Comparison of ENCODE assay signal across 9 mouse cellular contexts in genomic region chr6:50358104-50358679, GRCm38 (mm10).
DNase-seq lines count a peak whose midpoint lies in the region; ATAC-seq and TF ChIP-seq lines count a peak whose summit lies in the region.
"Had no signal": no experiment of that assay in that cellular context is flagged by ENCODE, and none has a peak within 500 bp of the region (broad histone marks: within the 10 kb centered on the region; RNA-seq: fewer than 3 reads in every experiment).

No protein-coding gene starts in this region.

- H3K27me3 ChIP-seq in lung, embryonic 15.5 days, result no peaks in the 10 kb centered on the region

- peak; percentile 75; the same call in 1 of the 2 replicates for ATAC-seq in lung, embryonic 15.5 days (ENCODE audit: borderline replicate concordance, extremely low read depth, low FRiP score, low TSS enrichment)
- ATAC-seq in activated CD4-positive, CD25-positive, alpha-beta regulatory T cell, adult 4 months, result no peak

- 30% methylated on average over 16 of the region's 16 CpGs for WGBS in lung, embryonic 15.5 days

- no peak overlapping the region for H3K9ac ChIP-seq in lung, embryonic 15.5 days

- H3K27ac ChIP-seq in lung, embryonic 15.5 days, result no peak overlapping the region
- peak overlapping the region; percentile 32 for H3K27ac ChIP-seq in gastrocnemius, adult 2 months

- H3K4me3 ChIP-seq in lung, embryonic 15.5 days, result no peak overlapping the region
- H3K4me3 ChIP-seq in gastrocnemius, adult 2 months, result peak overlapping the region; percentile 5
- H3K4me3 ChIP-seq: erythroblast, embryonic 14.5 days had no signal

- no peak for TF ChIP-seq CTCF in gastrocnemius, adult 2 months (IDR thresholded peaks at IDR 0.05)

- no peaks in the 10 kb centered on the region for H3K9me3 ChIP-seq in lung, embryonic 15.5 days

- no peak overlapping the region for H3K4me2 ChIP-seq in lung, embryonic 15.5 days

- no peak for DNase-seq in lung, postnatal 10 days
- DNase-seq in gastrocnemius, adult 2 months, result peak; percentile 74
- peak; percentile 60 for DNase-seq in hindlimb bud, embryonic 11.5 days (ENCODE audit: extremely low spot score, low read depth, low spot score)
- DNase-seq in left cerebral cortex, postnatal 10 days (ENCODE audit: extremely low spot score in 1 of 2, low spot score in 2 of 2), result peak; percentile 44
- peak; percentile 58 for DNase-seq in right cerebral cortex, postnatal 25 days
- DNase-seq in adipocyte (ENCODE audit: low spot score), result no peak

- no peaks in the 10 kb centered on the region for H3K36me3 ChIP-seq in lung, embryonic 15.5 days

- H3K4me1 ChIP-seq in lung, embryonic 15.5 days, result peaks cover 17% of the 10 kb centered on the region

- intact Hi-C loops in gastrocnemius, adult 2 months (cut with DNase I), result no loop called here
- intact Hi-C loops in left cerebral cortex, postnatal 10 days (cut with DNase I), result loop anchor here (5.0 kb wide), 1 partner anchor 36 kb away; no protein-coding TSS in a partner anchor

Comparison
In these comparisons a context has a peak if more than half of its experiments do, and no peak if none do; other contexts are left out.
1. DNase-seq: peak in gastrocnemius, adult 2 months (single experiment), hindlimb bud, embryonic 11.5 days (single experiment), left cerebral cortex, postnatal 10 days (2 of 2) and right cerebral cortex, postnatal 25 days (single experiment); none in lung, postnatal 10 days (single experiment) and adipocyte (single experiment).